Mouse (Mus musculus): ENCODE measurements at regions not wholly inside any gene's neighbourhood (a gene's known extent, or its start where the extent isn't known, plus 50 kb on each side); places are given as distances from the start of the nearest gene placed in this dataset.

- TF ChIP-seq CTCF (IDR thresholded peaks at IDR 0.05; ENCODE audit: low read depth, low read length) (no peak), POLR2A (IDR thresholded peaks at IDR 0.05; ENCODE audit: borderline replicate concordance, low read depth, low read length) (no peak)
Observed at GRCm38 (mm10) chr2:115247673-115248072, 333.8 kb upstream of the BC052040 start.
